Mouse (Mus musculus): ENCODE measurements around the gene Ankrd36.

The Ankrd36 gene

DNA sequence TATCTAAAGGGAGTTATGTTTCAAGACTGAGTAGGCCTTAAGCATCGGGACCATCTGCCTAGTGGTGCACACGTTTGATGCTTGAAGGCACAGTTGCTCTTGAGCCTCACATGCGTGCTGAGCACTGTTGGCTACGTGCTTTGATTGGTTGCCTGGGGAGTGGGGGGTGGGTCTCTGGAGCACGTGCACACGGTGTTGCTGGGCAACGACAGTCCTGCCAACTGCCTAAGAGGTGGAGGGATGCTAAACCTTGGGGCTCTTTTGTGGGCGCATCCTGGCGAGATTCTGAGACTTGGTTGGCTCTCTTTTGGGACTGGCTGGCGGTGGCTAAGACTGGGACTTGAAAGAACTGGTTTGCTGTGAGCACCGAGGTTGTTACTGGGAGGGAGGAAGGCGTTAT lies at the start of gene Ankrd36:
TSS of gene Ankrd36 (plus strand) at position 211 of the 400 bp plus-strand sequence.
- no peak for TF ChIP-seq NANOG (IDR thresholded peaks at IDR 0.05; ENCODE audit: borderline replicate concordance, low read length)
- TF ChIP-seq CTCF (conservative IDR thresholded peaks at IDR 0.05; ENCODE audit: low read length), result no peak
- no peak for TF ChIP-seq POU5F1 (IDR thresholded peaks at IDR 0.05; ENCODE audit: borderline replicate concordance, low read length)

DNA sequence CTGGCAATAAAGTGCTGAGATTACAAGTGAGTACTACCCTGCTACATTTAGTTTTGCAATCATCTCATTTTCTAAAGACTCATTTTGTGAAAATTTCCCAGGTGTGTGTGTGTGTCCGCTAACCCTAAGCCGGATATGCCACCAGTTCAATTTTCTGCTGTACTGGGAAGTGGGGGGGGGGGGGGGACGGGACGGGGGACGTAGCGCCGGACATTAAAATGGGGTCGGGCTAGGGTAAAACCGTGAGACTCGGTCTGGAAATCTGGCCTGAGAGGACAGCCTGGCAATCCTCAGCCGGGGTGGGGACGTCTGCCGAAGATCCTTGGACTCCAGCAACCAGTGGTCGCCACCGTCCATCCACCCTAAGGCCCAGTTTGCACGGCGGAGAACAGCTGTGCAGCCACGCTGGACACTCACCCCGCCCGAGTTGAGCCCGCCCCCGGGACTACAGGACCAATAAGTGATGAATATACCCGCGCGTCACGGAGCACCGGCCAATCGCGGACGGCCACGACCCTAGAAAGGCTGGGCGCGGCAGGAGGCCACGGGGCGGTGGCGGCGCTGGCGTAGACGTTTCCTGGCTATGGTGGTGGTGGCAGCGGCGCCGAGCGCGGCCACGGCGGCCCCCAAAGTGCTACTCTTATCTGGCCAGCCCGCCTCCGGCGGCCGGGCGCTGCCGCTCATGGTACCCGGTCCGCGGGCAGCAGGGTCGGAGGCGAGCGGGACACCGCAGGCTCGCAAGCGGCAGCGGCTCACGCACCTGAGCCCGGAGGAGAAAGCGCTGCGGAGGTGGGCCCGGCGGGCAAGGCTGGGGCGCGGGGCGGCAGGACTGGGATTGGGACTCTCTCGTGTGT lies 48.8 kb upstream of the Ankrd36 start, which contains the start of gene Xbp1:
TSS of gene Xbp1 (plus strand) at position 248 of the 854 bp plus-strand sequence.
- H3K27me3 ChIP-seq (ENCODE audit: insufficient read depth, low read length), result no peaks in the 10 kb centered on the region
- no peak for TF ChIP-seq POU5F1 (IDR thresholded peaks at IDR 0.05; ENCODE audit: borderline replicate concordance, low read length)
- no peak for TF ChIP-seq NANOG (IDR thresholded peaks at IDR 0.05; ENCODE audit: borderline replicate concordance, low read length)
- TF ChIP-seq CTCF (conservative IDR thresholded peaks at IDR 0.05; ENCODE audit: low read length), result no peak
- H3K36me3 ChIP-seq (ENCODE audit: insufficient read depth, low read length), result peaks cover 35% of the 10 kb centered on the region
- no peaks in the 10 kb centered on the region for H3K9me3 ChIP-seq (ENCODE audit: low read length)
- H3K4me3 ChIP-seq (replicated peaks; ENCODE audit: low read length), result peak within 1 kb of the TSS; percentile 99
- peaks cover 79% of the 10 kb centered on the region for H3K4me1 ChIP-seq (replicated peaks; ENCODE audit: low read depth, low read length)

More for the DNA sequence above, at the start of gene Ankrd36:
- peaks cover 25% of the 10 kb centered on the region for H3K27me3 ChIP-seq (ENCODE audit: insufficient read depth, low read length)
- H3K4me3 ChIP-seq (replicated peaks; ENCODE audit: low read length), result no peak within 1 kb of the TSS
- H3K4me1 ChIP-seq (replicated peaks; ENCODE audit: low read depth, low read length), result peaks cover 8% of the 10 kb centered on the region; the same call in 1 of the 2 replicates
- H3K36me3 ChIP-seq (ENCODE audit: insufficient read depth, low read length), result no peaks in the 10 kb centered on the region
- H3K9me3 ChIP-seq (ENCODE audit: low read length), result peaks cover 8% of the 10 kb centered on the region

DNA sequence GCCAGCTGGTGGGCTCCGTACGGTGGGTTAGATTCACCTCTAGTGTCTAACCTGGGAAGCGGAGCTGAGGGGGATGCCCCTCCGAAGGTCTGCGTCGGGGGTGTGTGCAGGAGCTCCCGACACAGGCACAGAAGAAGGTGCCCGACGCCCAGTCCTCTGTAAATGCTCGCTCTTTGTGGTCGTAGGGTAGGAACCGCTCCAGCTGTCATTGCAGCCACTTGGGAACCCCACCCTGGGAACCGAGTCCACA lies 48.3 kb upstream of the Ankrd36 start:
- TF ChIP-seq CTCF (conservative IDR thresholded peaks at IDR 0.05; ENCODE audit: low read length) (no peak), POU5F1 (IDR thresholded peaks at IDR 0.05; ENCODE audit: borderline replicate concordance, low read length) (no peak), NANOG (IDR thresholded peaks at IDR 0.05; ENCODE audit: borderline replicate concordance, low read length) (no peak)
- Histone ChIP-seq H3K27me3 (ENCODE audit: insufficient read depth, low read length) (no peaks in the 10 kb centered on the region), H3K4me3 (replicated peaks; ENCODE audit: low read length) (peak overlapping the region; percentile 99), H3K9me3 (ENCODE audit: low read length) (no peaks in the 10 kb centered on the region), H3K36me3 (ENCODE audit: insufficient read depth, low read length) (peaks cover 40% of the 10 kb centered on the region), H3K4me1 (replicated peaks; ENCODE audit: low read depth, low read length) (peaks cover 79% of the 10 kb centered on the region)

DNA sequence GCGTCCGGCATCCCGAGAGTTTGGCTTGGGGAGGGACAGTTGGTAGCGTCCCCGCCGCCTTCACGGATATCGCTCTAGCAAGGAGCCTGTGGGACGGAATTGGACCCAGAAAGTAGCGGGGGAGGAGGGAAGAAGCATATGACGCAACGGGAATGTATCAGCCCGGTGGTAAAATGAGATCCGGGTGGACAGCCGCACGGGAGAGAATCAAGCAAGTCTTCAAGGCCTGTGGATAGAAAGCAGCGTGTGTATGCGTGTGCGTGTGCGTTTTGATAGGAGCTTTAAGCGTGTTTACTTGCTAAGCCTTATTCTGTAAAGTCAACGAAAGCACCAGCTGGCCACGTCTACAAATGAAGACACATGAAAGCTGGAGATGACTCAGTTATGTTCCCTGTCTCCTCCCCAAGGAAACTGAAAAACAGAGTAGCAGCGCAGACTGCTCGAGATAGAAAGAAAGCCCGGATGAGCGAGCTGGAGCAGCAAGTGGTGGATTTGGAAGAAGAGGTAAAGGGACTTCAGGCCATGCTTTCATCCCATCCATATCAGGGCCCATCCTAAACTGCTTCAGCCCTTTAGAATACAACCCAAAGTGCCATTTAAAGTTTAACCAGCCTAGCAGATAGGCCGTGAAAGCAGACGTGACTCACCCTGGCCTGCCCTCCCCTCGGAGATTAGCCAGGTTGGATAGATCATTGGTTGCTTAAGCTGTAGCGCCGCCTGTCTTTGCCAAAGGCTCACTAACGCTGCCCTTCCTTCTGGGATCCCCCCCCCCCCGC lies 47.8 kb upstream of the Ankrd36 start:
- Histone ChIP-seq H3K27me3 (ENCODE audit: insufficient read depth, low read length) (no peaks in the 10 kb centered on the region), H3K9me3 (ENCODE audit: low read length) (no peaks in the 10 kb centered on the region), H3K4me1 (replicated peaks; ENCODE audit: low read depth, low read length) (peaks cover 80% of the 10 kb centered on the region), H3K36me3 (ENCODE audit: insufficient read depth, low read length) (peaks cover 45% of the 10 kb centered on the region), H3K4me3 (replicated peaks; ENCODE audit: low read length) (peak overlapping the region; percentile 99)
- no peak for TF ChIP-seq NANOG (IDR thresholded peaks at IDR 0.05; ENCODE audit: borderline replicate concordance, low read length)
- TF ChIP-seq CTCF (conservative IDR thresholded peaks at IDR 0.05; ENCODE audit: low read length), result no peak
- no peak for TF ChIP-seq POU5F1 (IDR thresholded peaks at IDR 0.05; ENCODE audit: borderline replicate concordance, low read length)

DNA sequence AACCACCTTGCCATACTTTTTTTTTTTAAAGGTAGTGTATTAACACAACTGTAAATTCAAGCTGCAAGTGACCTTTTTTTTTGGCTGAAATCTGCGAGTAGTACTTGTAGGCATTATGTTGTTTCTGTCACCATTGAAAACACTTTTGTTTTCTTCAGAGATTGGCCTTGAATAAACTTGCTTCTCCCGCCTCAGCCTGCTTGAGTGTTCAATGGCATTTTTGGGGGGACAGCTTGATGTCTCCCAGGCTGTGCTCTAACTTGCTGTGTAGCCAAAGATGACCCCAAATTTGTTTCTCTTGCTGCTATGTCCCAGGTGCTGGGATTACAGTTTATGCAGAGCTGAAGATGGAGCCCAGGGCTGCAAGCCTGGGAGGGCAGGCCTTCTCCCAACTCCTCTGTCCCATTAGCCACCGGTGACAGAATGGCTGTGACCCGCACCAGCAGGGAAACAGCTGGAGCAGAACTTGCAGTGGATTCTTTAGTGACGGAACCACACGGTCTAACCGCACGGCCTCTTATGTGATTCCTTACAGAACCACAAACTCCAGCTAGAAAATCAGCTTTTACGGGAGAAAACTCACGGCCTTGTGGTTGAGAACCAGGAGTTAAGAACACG lies 46.6 kb upstream of the Ankrd36 start:
- TF ChIP-seq POU5F1 (IDR thresholded peaks at IDR 0.05; ENCODE audit: borderline replicate concordance, low read length) (no peak), NANOG (IDR thresholded peaks at IDR 0.05; ENCODE audit: borderline replicate concordance, low read length) (no peak), CTCF (conservative IDR thresholded peaks at IDR 0.05; ENCODE audit: low read length) (no peak)
- peaks cover 76% of the 10 kb centered on the region for H3K4me1 ChIP-seq (replicated peaks; ENCODE audit: low read depth, low read length)
- peak overlapping the region; percentile 65 for H3K4me3 ChIP-seq (replicated peaks; ENCODE audit: low read length)
- H3K27me3 ChIP-seq (ENCODE audit: insufficient read depth, low read length), result no peaks in the 10 kb centered on the region
- H3K9me3 ChIP-seq (ENCODE audit: low read length), result no peaks in the 10 kb centered on the region
- H3K36me3 ChIP-seq (ENCODE audit: insufficient read depth, low read length), result peaks cover 57% of the 10 kb centered on the region

DNA sequence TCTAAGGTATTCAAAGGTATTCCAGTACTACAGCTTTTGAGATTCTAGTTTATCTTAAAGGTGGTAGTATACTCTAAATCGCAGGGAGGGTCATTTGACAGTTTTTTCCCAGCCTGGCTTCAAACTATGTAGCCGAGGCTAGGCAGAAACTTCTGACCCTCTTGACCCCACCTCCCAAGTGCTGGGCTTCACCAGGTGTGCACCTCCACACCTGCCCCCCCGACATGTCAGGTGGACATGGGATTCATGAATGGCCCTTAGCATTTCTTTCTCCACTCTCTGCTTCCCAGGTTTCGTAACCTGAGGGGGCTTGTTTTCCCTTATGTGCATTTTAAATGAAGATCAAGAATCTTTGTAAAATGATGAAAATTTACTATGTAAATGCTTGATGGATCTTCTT lies 44.1 kb upstream of the Ankrd36 start:
- peaks cover 83% of the 10 kb centered on the region for H3K36me3 ChIP-seq (ENCODE audit: insufficient read depth, low read length)
- TF ChIP-seq POU5F1 (IDR thresholded peaks at IDR 0.05; ENCODE audit: borderline replicate concordance, low read length), result no peak
- no peak for TF ChIP-seq CTCF (conservative IDR thresholded peaks at IDR 0.05; ENCODE audit: low read length)
- TF ChIP-seq NANOG (IDR thresholded peaks at IDR 0.05; ENCODE audit: borderline replicate concordance, low read length), result no peak

DNA sequence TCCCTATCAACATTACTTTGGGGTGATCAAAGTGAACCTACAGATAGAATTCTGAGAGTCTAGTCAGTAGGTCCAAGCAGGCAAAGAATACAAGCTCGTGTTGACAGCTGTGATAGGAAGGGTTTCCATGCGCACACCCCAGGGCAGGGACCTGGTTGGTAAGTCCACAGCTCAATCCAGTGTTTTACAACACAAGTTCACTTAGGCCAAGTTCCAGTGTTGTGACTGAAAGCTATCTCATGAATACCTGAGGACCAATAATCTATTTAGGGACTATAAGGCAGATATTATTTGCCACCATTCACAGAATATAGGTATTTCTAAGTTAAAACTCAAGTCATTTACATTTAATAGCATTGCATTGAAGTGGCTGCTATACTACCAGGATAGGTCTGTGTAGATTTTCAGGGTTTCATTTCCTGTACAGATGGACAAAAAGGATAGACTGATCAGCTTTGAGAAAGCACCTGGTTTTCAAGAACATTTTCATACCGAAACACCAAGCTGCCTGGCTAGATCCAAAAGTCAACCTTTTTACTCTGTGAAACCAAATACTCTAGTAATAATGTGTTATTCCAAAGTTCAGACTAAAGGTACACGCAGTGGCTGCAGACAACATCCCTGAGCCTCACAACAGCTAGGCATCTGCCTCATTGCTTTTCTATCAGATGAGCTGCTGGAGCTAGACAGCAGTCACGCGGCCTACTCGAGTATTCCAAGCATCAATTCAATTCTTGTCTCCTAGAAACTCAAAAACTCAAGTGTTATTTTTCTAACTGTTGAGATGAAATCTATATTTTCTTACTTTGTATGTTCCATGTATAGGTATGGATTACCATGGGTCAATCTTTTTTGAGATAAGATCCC lies 42.7 kb upstream of the Ankrd36 start:
- no peaks in the 10 kb centered on the region for H3K27me3 ChIP-seq (ENCODE audit: insufficient read depth, low read length)
- no peak for TF ChIP-seq NANOG (IDR thresholded peaks at IDR 0.05; ENCODE audit: borderline replicate concordance, low read length)
- TF ChIP-seq POU5F1 (IDR thresholded peaks at IDR 0.05; ENCODE audit: borderline replicate concordance, low read length), result no peak
- no peak for TF ChIP-seq CTCF (conservative IDR thresholded peaks at IDR 0.05; ENCODE audit: low read length)
- peaks cover 96% of the 10 kb centered on the region for H3K36me3 ChIP-seq (ENCODE audit: insufficient read depth, low read length)
- peaks cover 76% of the 10 kb centered on the region for H3K4me1 ChIP-seq (replicated peaks; ENCODE audit: low read depth, low read length)
- H3K9me3 ChIP-seq (ENCODE audit: low read length), result no peaks in the 10 kb centered on the region
- H3K4me3 ChIP-seq (replicated peaks; ENCODE audit: low read length), result no peak overlapping the region

More for the DNA sequence above, 44.1 kb upstream of the Ankrd36 start:
- no peaks in the 10 kb centered on the region for H3K27me3 ChIP-seq (ENCODE audit: insufficient read depth, low read length)
- no peak overlapping the region for H3K4me3 ChIP-seq (replicated peaks; ENCODE audit: low read length)
- H3K4me1 ChIP-seq (replicated peaks; ENCODE audit: low read depth, low read length), result peaks cover 62% of the 10 kb centered on the region
- no peaks in the 10 kb centered on the region for H3K9me3 ChIP-seq (ENCODE audit: low read length)

All from E14TG2a.4 (cell line).